Mouse (Mus musculus): ENCODE measurements around the gene Trim47.
A peak's percentile ranks its signal among the peaks of the same experiment; 100 is the strongest.

The Trim47 gene

GRCm38 (mm10) chr11:116088188-116088587 is 38.8 kb downstream of the Trim47 start:
- no peak for DNase-seq (ENCODE audit: low read depth, low spot score)

GRCm38 (mm10) chr11:116087194-116088130 is 39.5 kb downstream of the Trim47 start:
- peak; percentile 93 for DNase-seq (ENCODE audit: low read depth, low spot score)

- DNase-seq (ENCODE audit: low read depth, low spot score), result peak; percentile 100
These were observed 40.5 kb downstream of the Trim47 start, which contains the start of gene Wbp2 for GRCm38 (mm10) chr11:116086258-116087193. TSS of gene Wbp2 (minus strand) at chr11:116086995.

GRCm38 (mm10) chr11:116084166-116084565 is 42.8 kb downstream of the Trim47 start:
- DNase-seq (ENCODE audit: low read depth, low spot score), result no peak

GRCm38 (mm10) chr11:116083096-116083672 is 43.8 kb downstream of the Trim47 start:
- no peak for DNase-seq (ENCODE audit: low read depth, low spot score)

- peak; percentile 78 for DNase-seq (ENCODE audit: low read depth, low spot score)
These were observed 45.9 kb downstream of the Trim47 start for GRCm38 (mm10) chr11:116081081-116081480.

- peak; percentile 94 for DNase-seq (ENCODE audit: low read depth, low spot score)
These were observed 47.5 kb downstream of the Trim47 start for GRCm38 (mm10) chr11:116079511-116079910.

GRCm38 (mm10) chr11:116078676-116079320 is 48.2 kb downstream of the Trim47 start:
- DNase-seq (ENCODE audit: low read depth, low spot score), result peak; percentile 34

GRCm38 (mm10) chr11:116078221-116078620 is 48.8 kb downstream of the Trim47 start:
- DNase-seq (ENCODE audit: low read depth, low spot score), result peak; percentile 35

GRCm38 (mm10) chr11:116077446-116078204 is 49.4 kb downstream of the Trim47 start, which contains the start of gene Unc13d:
TSS of gene Unc13d (minus strand) at chr11:116077961.
- DNase-seq (ENCODE audit: low read depth, low spot score), result peak; percentile 67

- DNase-seq (ENCODE audit: low read depth, low spot score), result no peak
These were observed 50.2 kb downstream of the Trim47 start for GRCm38 (mm10) chr11:116076836-116077235.

GRCm38 (mm10) chr11:116076266-116076540 is 50.8 kb downstream of the Trim47 start:
- no peak for DNase-seq (ENCODE audit: low read depth, low spot score)

- no peak for DNase-seq (ENCODE audit: low read depth, low spot score)
These were observed 51.3 kb downstream of the Trim47 start for GRCm38 (mm10) chr11:116075539-116076265.

- no peak for DNase-seq (ENCODE audit: low read depth, low spot score)
These were observed 52.5 kb downstream of the Trim47 start for GRCm38 (mm10) chr11:116074436-116074991.

- no peak for DNase-seq (ENCODE audit: low read depth, low spot score)
These were observed 54.4 kb downstream of the Trim47 start for GRCm38 (mm10) chr11:116072608-116073007.

- no peak for DNase-seq (ENCODE audit: low read depth, low spot score)
These were observed 55.5 kb downstream of the Trim47 start for GRCm38 (mm10) chr11:116071510-116071909.

GRCm38 (mm10) chr11:116065345-116065744 is 61.7 kb downstream of the Trim47 start:
- peak; percentile 42 for DNase-seq (ENCODE audit: low read depth, low spot score)

- no peak for DNase-seq (ENCODE audit: low read depth, low spot score)
These were observed 62.7 kb downstream of the Trim47 start for GRCm38 (mm10) chr11:116064187-116064867.

- peak; percentile 99 for DNase-seq (ENCODE audit: low read depth, low spot score)
These were observed 63.4 kb downstream of the Trim47 start for GRCm38 (mm10) chr11:116063562-116063961.
